Mouse (Mus musculus): Measurements from ENCODE around the gene Olfr358. TPM values are rescaled to one million over a fixed set of nuclear protein-coding genes. Genes with fewer than 3 reads are reported as not detected.

Olfr358 gene
- not detected in 2 replicates for polyA plus RNA-seq (2012; rRNA removed)

- no peak within 1 kb of the TSS for H3K4me3 ChIP-seq (ENCODE audit: extremely low read depth, insufficient read depth, insufficient read length)
- H3K27me3 ChIP-seq (ENCODE audit: control insufficient read depth, insufficient read depth, low read length), result no peaks in the 10 kb centered on the region
- no peak within 1 kb of the TSS for H3K27ac ChIP-seq (ENCODE audit: insufficient read depth, low read length)
- no peaks in the 10 kb centered on the region for H3K4me1 ChIP-seq (ENCODE audit: control insufficient read depth, insufficient read depth, insufficient read length)
- no peaks in the 10 kb centered on the region for H3K36me3 ChIP-seq (ENCODE audit: control insufficient read depth, insufficient read depth, low read length)
- no peak for DNase-seq (ENCODE audit: low read depth in 1 of 2, low spot score in 2 of 2)
- TF ChIP-seq POLR2A (IDR thresholded peaks at IDR 0.05; ENCODE audit: low read depth, low read length) (no peak), CTCF (IDR thresholded peaks at IDR 0.05; ENCODE audit: extremely low read depth, insufficient read depth, insufficient read length, insufficient replicate concordance) (no peak)
These were observed at the start of gene Olfr358 for GRCm38 (mm10) chr2:37009235-37009634. Gene Olfr358 (minus strand): TSS chr2:37009335.

- H3K4me3 ChIP-seq (ENCODE audit: extremely low read depth, insufficient read depth, insufficient read length), result no peak overlapping the region
- 80% methylated on average over 1 of the region's 1 CpGs for WGBS
These were observed 12.1 kb downstream of the Olfr358 start for GRCm38 (mm10) chr2:36997030-36997429.

GRCm38 (mm10) chr2:36993527-36993926 is 15.6 kb downstream of the Olfr358 start, which contains the start of gene Olfr357:
Gene Olfr357 (plus strand): TSS chr2:36993827.
- no peak for DNase-seq (ENCODE audit: low read depth in 1 of 2, low spot score in 2 of 2)
- Histone ChIP-seq H3K27me3 (ENCODE audit: control insufficient read depth, insufficient read depth, low read length) (no peaks in the 10 kb centered on the region), H3K27ac (ENCODE audit: insufficient read depth, low read length) (no peak within 1 kb of the TSS), H3K4me1 (ENCODE audit: control insufficient read depth, insufficient read depth, insufficient read length) (no peaks in the 10 kb centered on the region), H3K4me3 (ENCODE audit: extremely low read depth, insufficient read depth, insufficient read length) (no peak within 1 kb of the TSS), H3K36me3 (ENCODE audit: control insufficient read depth, insufficient read depth, low read length) (no peaks in the 10 kb centered on the region)
- 56% methylated on average over 1 of the region's 1 CpGs for WGBS
- TF ChIP-seq POLR2A (IDR thresholded peaks at IDR 0.05; ENCODE audit: low read depth, low read length) (no peak), CTCF (IDR thresholded peaks at IDR 0.05; ENCODE audit: extremely low read depth, insufficient read depth, insufficient read length, insufficient replicate concordance) (no peak)

More at GRCm38 (mm10) chr2:36997030-36997429, 12.1 kb downstream of the Olfr358 start:
- no peaks in the 10 kb centered on the region for H3K36me3 ChIP-seq (ENCODE audit: control insufficient read depth, insufficient read depth, low read length)
- no peak for DNase-seq (ENCODE audit: low read depth in 1 of 2, low spot score in 2 of 2)
- H3K27ac ChIP-seq (ENCODE audit: insufficient read depth, low read length), result no peak overlapping the region
- H3K4me1 ChIP-seq (ENCODE audit: control insufficient read depth, insufficient read depth, insufficient read length), result no peaks in the 10 kb centered on the region
- no peak for TF ChIP-seq POLR2A (IDR thresholded peaks at IDR 0.05; ENCODE audit: low read depth, low read length)
- no peak for TF ChIP-seq CTCF (IDR thresholded peaks at IDR 0.05; ENCODE audit: extremely low read depth, insufficient read depth, insufficient read length, insufficient replicate concordance)
- no peaks in the 10 kb centered on the region for H3K27me3 ChIP-seq (ENCODE audit: control insufficient read depth, insufficient read depth, low read length)

Other genes with a start within 250 kb of the Olfr358 start
- not detected in 2 replicates for gene Olfr348, start 225.1 kb downstream of the Olfr358 start, polyA plus RNA-seq (2012; rRNA removed)
- not detected in 2 replicates for gene Olfr50, start 218.8 kb downstream of the Olfr358 start, polyA plus RNA-seq (2012; rRNA removed)
- not detected in 2 replicates for gene Olfr3, start 192.3 kb downstream of the Olfr358 start, polyA plus RNA-seq (2012; rRNA removed)
- gene Olfr350, start 163.0 kb downstream of the Olfr358 start, polyA plus RNA-seq (2012; rRNA removed), result not detected in 2 replicates
- not detected in 2 replicates for gene Olfr351, start 146.7 kb downstream of the Olfr358 start, polyA plus RNA-seq (2012; rRNA removed)
- not detected in 2 replicates for gene Olfr352, start 140.9 kb downstream of the Olfr358 start, polyA plus RNA-seq (2012; rRNA removed)
- gene Olfr353, start 116.4 kb downstream of the Olfr358 start, polyA plus RNA-seq (2012; rRNA removed), result not detected in 2 replicates
- not detected in 2 replicates for gene Olfr354, start 103.7 kb downstream of the Olfr358 start, polyA plus RNA-seq (2012; rRNA removed)
- gene Olfr355, start 80.4 kb downstream of the Olfr358 start, polyA plus RNA-seq (2012; rRNA removed), result not detected in 2 replicates
- gene Olfr356, start 72.2 kb downstream of the Olfr358 start, polyA plus RNA-seq (2012; rRNA removed), result not detected in 2 replicates
- not detected in 2 replicates for gene Olfr357, start 15.5 kb downstream of the Olfr358 start, polyA plus RNA-seq (2012; rRNA removed)
- gene Olfr360, start 56.4 kb upstream of the Olfr358 start, polyA plus RNA-seq (2012; rRNA removed), result not detected in 2 replicates
- gene Olfr361, start 80.0 kb upstream of the Olfr358 start, polyA plus RNA-seq (2012; rRNA removed), result not detected in 2 replicates
- gene Olfr362, start 108.6 kb upstream of the Olfr358 start, polyA plus RNA-seq (2012; rRNA removed), result not detected in 2 replicates
- not detected in 2 replicates for gene Olfr364-ps1, start 130.0 kb upstream of the Olfr358 start, polyA plus RNA-seq (2012; rRNA removed)
- not detected in 2 replicates for gene Olfr365, start 178.9 kb upstream of the Olfr358 start, polyA plus RNA-seq (2012; rRNA removed)
- gene Olfr366, start 202.2 kb upstream of the Olfr358 start, polyA plus RNA-seq (2012; rRNA removed), result not detected in 2 replicates

All from spleen, adult 2 months (tissue).